Mouse (Mus musculus): ENCODE results near the gene Rhou. TPM values are rescaled to one million over a fixed set of nuclear protein-coding genes. Genes with fewer than 3 reads are reported as not detected.

The Rhou gene
- polyA plus RNA-seq, 1 experiment from 2014 or later = 6.0 TPM

DNA sequence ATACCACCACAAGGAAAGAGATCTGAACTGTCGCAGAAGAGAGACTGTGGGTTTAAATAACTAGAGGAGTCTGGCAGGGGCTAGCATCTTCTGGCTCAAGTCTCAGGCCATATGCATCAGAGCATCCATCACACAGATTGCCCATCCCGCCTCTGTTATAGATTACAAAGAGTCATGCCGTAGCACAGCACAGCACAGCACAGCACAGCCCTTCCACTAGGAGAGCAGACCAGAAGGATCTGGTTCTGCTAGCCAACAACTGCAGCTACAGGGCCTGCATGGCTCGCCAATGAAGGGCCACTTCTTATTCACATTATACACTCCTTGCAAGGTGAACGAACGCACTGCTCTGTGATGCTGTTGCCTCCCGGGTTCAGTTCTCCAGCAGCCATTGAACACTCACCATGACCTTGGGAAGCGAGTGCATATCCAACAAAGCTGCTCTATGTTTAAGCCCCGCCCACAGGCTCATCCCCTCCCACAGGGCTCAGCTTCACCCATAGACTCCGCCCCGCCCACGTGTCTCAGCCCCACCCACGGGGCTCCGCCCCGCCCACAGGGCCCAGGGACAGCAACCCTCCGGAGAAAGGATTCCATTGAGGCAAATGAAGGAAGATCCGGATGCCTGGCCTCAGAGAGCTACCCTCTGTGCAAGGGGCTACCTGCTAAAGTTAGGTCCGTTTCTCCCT is 28.5 kb downstream of the Rhou start:
- no peaks in the 10 kb centered on the region for H3K36me3 ChIP-seq
- no peaks in the 10 kb centered on the region for H3K27me3 ChIP-seq (ENCODE audit: low read depth, poor library complexity, severe bottlenecking)
- DNase-seq (ENCODE audit: low spot score) = peak; percentile 84
- 22% methylated on average over 18 of the region's 18 CpGs for WGBS
- no peaks in the 10 kb centered on the region for H3K9me3 ChIP-seq (replicated peaks)
- H3K27ac ChIP-seq (replicated peaks) = peak overlapping the region; percentile 52; the same call in 1 of the 2 replicates
- peaks cover 12% of the 10 kb centered on the region for H3K4me1 ChIP-seq
- H3K4me3 ChIP-seq = peak overlapping the region; percentile 32

GRCm38 (mm10) chr8:123683321-123683720 is 29.6 kb downstream of the Rhou start:
- Histone ChIP-seq H3K4me1 (peaks cover 16% of the 10 kb centered on the region), H3K4me3 (no peak overlapping the region)
- 64% methylated on average over 7 of the region's 7 CpGs for WGBS

DNA sequence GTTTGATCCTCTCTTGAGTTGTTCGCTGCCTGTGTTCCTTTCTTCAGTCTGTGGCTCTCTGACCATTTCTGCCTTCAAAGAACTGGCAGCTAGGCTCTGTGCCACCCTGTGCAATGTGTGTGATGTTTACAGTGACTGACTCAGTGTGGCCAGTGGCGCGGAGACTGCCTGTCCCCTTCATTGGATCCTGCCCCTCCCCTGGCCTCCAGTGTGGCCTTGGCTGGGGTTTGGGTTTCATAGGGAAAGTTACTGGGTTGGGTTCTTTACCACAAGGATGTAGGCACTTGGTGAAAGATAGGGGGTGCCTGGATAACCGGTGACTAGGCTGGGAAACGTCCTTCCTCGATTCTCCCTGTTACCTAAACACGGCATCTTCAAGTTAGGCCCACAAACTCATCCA is 31.1 kb downstream of the Rhou start:
- H3K27me3 ChIP-seq (ENCODE audit: low read depth, poor library complexity, severe bottlenecking) = 0 out of 2 replicates have a peak, but pooled peaks cover 7% of the 10 kb centered on the region
- no peak overlapping the region for H3K27ac ChIP-seq (replicated peaks)
- DNase-seq (ENCODE audit: low spot score) = no peak
- H3K4me1 ChIP-seq = peaks cover 16% of the 10 kb centered on the region
- WGBS = 88% methylated on average over 7 of the region's 7 CpGs
- H3K4me3 ChIP-seq = no peak overlapping the region
- H3K9me3 ChIP-seq (replicated peaks) = no peaks in the 10 kb centered on the region
- H3K36me3 ChIP-seq = no peaks in the 10 kb centered on the region

More at GRCm38 (mm10) chr8:123683321-123683720, 29.6 kb downstream of the Rhou start:
- no peak for DNase-seq (ENCODE audit: low spot score)
- Histone ChIP-seq H3K27ac (replicated peaks) (no peak overlapping the region), H3K27me3 (ENCODE audit: low read depth, poor library complexity, severe bottlenecking) (no peaks in the 10 kb centered on the region), H3K36me3 (no peaks in the 10 kb centered on the region), H3K9me3 (replicated peaks) (no peaks in the 10 kb centered on the region)

DNA sequence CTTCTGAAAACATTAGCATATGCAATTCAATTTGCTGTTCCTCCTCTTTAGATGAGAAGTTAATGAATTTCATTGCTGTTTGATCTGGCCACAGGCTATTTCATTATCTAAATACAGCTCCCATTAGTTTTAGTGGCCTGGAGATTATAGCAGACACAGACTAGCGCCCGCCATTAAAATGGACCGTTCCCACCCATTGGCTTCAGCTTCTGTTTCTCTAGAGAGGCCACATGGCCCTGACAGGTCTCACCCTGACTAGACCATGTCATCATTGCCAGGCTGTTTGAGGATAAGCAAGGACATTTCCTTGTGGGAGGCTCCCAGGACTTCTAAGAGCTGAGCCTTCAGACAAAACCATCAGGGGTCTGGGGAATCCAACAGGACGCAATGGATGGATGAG is 31.7 kb downstream of the Rhou start:
- Histone ChIP-seq H3K4me3 (no peak overlapping the region), H3K9me3 (replicated peaks) (no peaks in the 10 kb centered on the region), H3K4me1 (peaks cover 16% of the 10 kb centered on the region), H3K27ac (replicated peaks) (no peak overlapping the region), H3K36me3 (no peaks in the 10 kb centered on the region), H3K27me3 (ENCODE audit: low read depth, poor library complexity, severe bottlenecking) (0 out of 2 replicates have a peak, but pooled peaks cover 7% of the 10 kb centered on the region)
- no peak for DNase-seq (ENCODE audit: low spot score)
- WGBS = 88% methylated on average over 4 of the region's 4 CpGs

DNA sequence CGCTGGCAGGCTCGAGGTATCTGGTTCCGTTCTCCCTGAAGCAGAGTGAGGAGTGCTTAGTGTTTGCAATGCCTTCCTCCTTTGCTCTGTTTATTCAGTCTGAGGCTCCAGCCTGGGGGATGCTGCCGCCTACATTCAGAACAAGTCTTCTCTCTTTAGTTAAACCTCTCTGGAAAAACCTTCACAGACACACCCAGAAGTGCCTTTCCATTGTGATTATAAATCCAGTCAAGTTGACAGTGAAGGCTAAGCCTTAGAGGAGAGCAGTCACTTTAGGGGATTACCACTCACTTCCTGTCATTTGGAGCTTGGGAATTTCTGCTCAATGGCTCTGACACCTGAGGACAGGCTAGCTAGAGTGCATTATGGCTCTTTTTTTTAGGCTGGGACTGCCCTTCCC is 34.1 kb downstream of the Rhou start:
- DNase-seq (ENCODE audit: low spot score) = no peak
- Histone ChIP-seq H3K27me3 (ENCODE audit: low read depth, poor library complexity, severe bottlenecking) (0 out of 2 replicates have a peak, but pooled peaks cover 7% of the 10 kb centered on the region), H3K4me1 (peaks cover 7% of the 10 kb centered on the region; the same call in 1 of the 2 replicates), H3K27ac (replicated peaks) (no peak overlapping the region), H3K4me3 (no peak overlapping the region), H3K9me3 (replicated peaks) (no peaks in the 10 kb centered on the region), H3K36me3 (no peaks in the 10 kb centered on the region)
- 59% methylated on average over 4 of the region's 4 CpGs for WGBS

DNA sequence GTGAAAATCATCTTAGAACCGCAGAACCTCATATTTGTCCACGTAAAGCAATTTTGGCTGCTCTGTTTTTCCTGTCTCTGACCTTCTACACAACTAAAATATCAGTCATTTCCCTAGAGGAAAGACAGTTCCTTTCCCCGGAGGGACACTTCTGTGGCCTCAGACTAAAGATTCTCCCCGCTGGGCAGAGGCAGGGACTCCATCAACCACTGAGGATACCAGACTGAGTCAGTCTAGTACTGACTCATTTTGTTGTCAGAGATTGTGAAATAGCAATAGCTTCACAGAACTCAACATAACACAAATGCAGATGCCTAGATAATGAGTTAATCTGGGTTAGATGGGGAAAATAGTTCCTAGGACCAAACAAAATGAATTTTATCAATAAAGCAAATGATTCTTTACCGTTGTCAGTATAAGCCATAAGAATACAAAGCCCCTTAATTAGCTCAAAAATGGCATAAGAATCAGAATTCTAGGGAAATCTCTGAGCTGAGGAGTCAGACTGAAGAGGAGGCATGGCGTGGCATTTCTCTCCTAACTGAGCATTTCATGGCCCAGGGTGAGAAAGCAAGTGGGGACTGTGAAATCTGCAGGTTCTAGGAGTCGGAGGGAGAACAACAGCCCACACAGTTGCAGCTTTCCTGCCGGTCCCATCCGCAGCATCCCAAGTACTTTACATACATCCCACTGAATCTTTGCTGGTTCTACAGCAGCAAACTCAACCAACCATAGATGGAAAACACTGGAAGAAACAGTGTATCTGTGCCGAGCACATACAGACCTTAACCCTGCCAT is 38.6 kb downstream of the Rhou start:
- Histone ChIP-seq H3K4me3 (no peak overlapping the region), H3K27ac (replicated peaks) (no peak overlapping the region), H3K27me3 (ENCODE audit: low read depth, poor library complexity, severe bottlenecking) (0 out of 2 replicates have a peak, but pooled peaks cover 7% of the 10 kb centered on the region), H3K9me3 (replicated peaks) (no peaks in the 10 kb centered on the region), H3K36me3 (no peaks in the 10 kb centered on the region), H3K4me1 (peaks cover 9% of the 10 kb centered on the region; the same call in 1 of the 2 replicates)
- 87% methylated on average over 10 of the region's 10 CpGs for WGBS
- no peak for DNase-seq (ENCODE audit: low spot score)

- Histone ChIP-seq H3K9me3 (replicated peaks) (no peaks in the 10 kb centered on the region), H3K27ac (replicated peaks) (no peak overlapping the region), H3K4me3 (no peak overlapping the region), H3K36me3 (no peaks in the 10 kb centered on the region), H3K27me3 (ENCODE audit: low read depth, poor library complexity, severe bottlenecking) (no peaks in the 10 kb centered on the region; the same call in 1 of the 2 replicates), H3K4me1 (peaks cover 17% of the 10 kb centered on the region)
- 80% methylated on average over 9 of the region's 9 CpGs for whole genome bisulfite sequencing
- no peak for DNase-seq (ENCODE audit: low spot score)
Measured at GRCm38 (mm10) chr8:123696167-123696566, 42.4 kb downstream of the Rhou start.

GRCm38 (mm10) chr8:123697329-123697728 is 43.6 kb downstream of the Rhou start:
- Histone ChIP-seq H3K4me1 (peaks cover 29% of the 10 kb centered on the region), H3K36me3 (no peaks in the 10 kb centered on the region), H3K27ac (replicated peaks) (no peak overlapping the region), H3K4me3 (no peak overlapping the region), H3K9me3 (replicated peaks) (no peaks in the 10 kb centered on the region), H3K27me3 (ENCODE audit: low read depth, poor library complexity, severe bottlenecking) (no peaks in the 10 kb centered on the region; the same call in 1 of the 2 replicates)
- WGBS = 82% methylated on average over 5 of the region's 5 CpGs
- no peak for DNase-seq (ENCODE audit: low spot score)

DNA sequence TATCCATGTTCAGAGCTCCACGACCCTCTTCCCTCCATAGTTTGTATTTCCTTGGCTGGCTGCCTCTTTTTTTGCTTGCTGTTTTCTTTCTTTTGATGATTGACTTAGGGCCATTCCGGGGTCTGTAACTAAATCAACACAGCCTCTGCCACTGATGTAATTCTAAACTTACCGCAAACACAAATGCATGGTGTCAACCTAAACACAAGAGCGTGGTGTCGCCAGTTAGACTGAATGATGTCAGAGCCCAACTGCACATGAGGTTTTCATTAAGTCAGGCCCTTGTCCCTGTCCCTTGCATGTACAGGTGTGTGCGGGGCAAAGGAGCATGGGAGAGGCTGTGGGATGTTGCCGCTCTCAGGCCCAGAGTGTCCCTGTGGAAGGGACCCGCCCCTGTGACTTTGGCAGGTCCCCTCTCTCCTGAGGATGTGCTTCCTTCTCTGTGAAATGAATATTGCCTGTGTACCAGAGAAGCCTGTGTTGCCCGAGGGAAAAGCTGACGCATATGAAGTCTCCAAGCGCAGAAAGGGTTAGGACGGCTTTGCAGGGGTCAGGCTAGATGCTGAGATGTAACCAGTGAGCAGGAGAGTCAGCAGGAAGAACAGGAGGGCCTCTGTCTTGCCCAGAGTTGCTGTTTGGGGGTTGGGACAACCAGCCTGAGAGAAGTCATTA is 46.8 kb downstream of the Rhou start:
- Histone ChIP-seq H3K4me1 (peaks cover 26% of the 10 kb centered on the region), H3K9me3 (replicated peaks) (no peaks in the 10 kb centered on the region), H3K27me3 (ENCODE audit: low read depth, poor library complexity, severe bottlenecking) (no peaks in the 10 kb centered on the region; the same call in 1 of the 2 replicates), H3K4me3 (no peak overlapping the region), H3K36me3 (no peaks in the 10 kb centered on the region), H3K27ac (replicated peaks) (no peak overlapping the region)
- 72% methylated on average over 12 of the region's 12 CpGs for WGBS
- no peak for DNase-seq (ENCODE audit: low spot score)

DNA sequence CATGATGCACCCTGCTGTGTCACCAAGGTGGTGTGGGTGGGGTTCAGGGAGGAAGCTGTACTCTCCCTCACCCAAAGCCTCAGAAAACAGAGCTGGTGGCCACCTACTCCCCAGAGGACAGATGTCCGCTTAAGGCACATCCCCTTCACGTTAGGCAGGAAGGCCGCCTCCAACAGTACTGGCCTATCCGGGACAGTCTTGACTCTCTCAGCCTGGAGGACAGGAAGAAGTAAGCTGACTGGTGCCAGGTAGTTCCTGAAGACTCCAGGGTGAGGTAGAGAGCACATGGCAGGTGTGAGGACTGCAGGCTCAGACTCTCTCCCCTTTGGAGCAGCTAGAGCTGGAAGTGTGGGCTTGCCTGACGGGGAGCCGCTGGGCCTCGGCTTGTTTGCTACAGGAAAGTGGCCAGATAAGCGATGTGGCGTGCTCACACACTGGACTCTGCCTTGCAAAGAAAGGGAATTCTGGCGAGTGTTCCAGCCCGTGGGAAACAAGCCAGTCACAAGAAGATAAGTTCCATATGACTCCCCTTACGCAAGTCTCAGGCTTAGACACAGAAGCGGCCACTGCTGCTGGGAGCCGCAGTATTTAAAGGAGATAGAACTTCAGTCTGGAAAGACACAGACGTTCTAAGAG is 48.3 kb downstream of the Rhou start:
- H3K27ac ChIP-seq (replicated peaks) = peak overlapping the region; percentile 6; the same call in 1 of the 2 replicates

DNA sequence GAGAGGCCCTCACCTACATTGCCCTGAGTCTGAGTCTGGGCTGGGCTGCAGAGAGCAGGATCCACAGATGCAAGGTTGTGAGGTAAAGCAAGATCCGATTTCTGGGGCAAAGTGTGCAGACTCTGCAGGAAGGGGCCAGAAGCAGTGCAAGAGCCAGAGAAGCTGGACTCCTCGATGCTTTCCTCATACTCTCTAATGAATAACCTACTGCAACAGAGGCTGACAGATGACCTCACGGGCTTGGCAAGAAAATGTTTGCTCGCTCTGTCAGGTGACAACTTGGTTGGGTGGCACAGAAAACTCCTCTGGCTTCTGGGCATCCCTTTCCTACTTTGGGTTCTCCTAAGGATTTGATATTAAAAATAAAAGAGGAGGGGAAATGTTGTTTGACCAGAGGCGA is 51.6 kb downstream of the Rhou start:
- no peaks in the 10 kb centered on the region; the same call in 1 of the 2 replicates for H3K27me3 ChIP-seq (ENCODE audit: low read depth, poor library complexity, severe bottlenecking)
- no peaks in the 10 kb centered on the region for H3K36me3 ChIP-seq
- peaks cover 28% of the 10 kb centered on the region for H3K4me1 ChIP-seq
- H3K9me3 ChIP-seq (replicated peaks) = no peaks in the 10 kb centered on the region
- 89% methylated on average over 5 of the region's 5 CpGs for WGBS
- H3K27ac ChIP-seq (replicated peaks) = no peak overlapping the region; the same call in 1 of the 2 replicates
- no peak for DNase-seq (ENCODE audit: low spot score)
- no peak overlapping the region for H3K4me3 ChIP-seq

More for the DNA sequence above, 48.3 kb downstream of the Rhou start:
- H3K9me3 ChIP-seq (replicated peaks) = no peaks in the 10 kb centered on the region
- H3K4me3 ChIP-seq = no peak overlapping the region
- no peaks in the 10 kb centered on the region for H3K36me3 ChIP-seq
- DNase-seq (ENCODE audit: low spot score) = no peak
- peaks cover 26% of the 10 kb centered on the region for H3K4me1 ChIP-seq
- H3K27me3 ChIP-seq (ENCODE audit: low read depth, poor library complexity, severe bottlenecking) = no peaks in the 10 kb centered on the region; the same call in 1 of the 2 replicates
- WGBS = 77% methylated on average over 15 of the region's 15 CpGs

DNA sequence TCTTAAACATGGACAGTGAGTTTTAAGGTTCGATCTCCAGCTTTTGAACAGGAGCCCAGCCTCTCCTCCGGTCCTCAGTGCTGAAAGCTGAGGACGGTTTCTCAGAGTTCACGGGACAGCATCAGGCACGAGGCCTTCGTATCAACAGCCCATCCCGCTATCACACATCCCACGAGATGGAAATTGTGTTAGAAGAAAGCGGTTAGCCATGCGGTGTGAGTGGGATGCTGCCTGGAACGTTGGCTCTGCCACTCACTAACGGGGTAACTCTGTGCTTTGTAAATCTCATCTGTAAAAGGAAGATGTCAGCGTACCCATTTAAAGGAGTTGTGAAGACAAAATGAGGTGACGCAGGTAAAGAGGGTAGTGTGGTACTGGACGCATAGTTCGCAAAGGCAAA is 53.4 kb downstream of the Rhou start:
- Histone ChIP-seq H3K4me1 (peaks cover 20% of the 10 kb centered on the region), H3K9me3 (replicated peaks) (no peaks in the 10 kb centered on the region), H3K4me3 (no peak overlapping the region), H3K27ac (replicated peaks) (no peak overlapping the region), H3K27me3 (ENCODE audit: low read depth, poor library complexity, severe bottlenecking) (no peaks in the 10 kb centered on the region), H3K36me3 (no peaks in the 10 kb centered on the region)
- no peak for DNase-seq (ENCODE audit: low spot score)
- 91% methylated on average over 16 of the region's 16 CpGs for WGBS

All from midbrain, embryonic 10.5 days (tissue).